Mouse (Mus musculus): ENCODE results near the gene Adgrv1.

GRCm38 (mm10) chr13:81656091-81656850 is 23.3 kb upstream of the Adgrv1 start:
- TF ChIP-seq CTCF (IDR thresholded peaks at IDR 0.05) (no peak), EP300 (IDR thresholded peaks at IDR 0.05) (no peak)
